Mouse (Mus musculus) forebrain, embryonic 13.5 days (tissue): ENCODE measurements around the gene Pdzd2. TPM values are rescaled to one million over a fixed set of nuclear protein-coding genes. Genes with fewer than 3 reads are reported as not detected.
A peak's percentile ranks its signal among the peaks of the same experiment; 100 is the strongest.

Experiments used
- ATAC-seq: fragments of 200-750 bp; cut with Nextera tagmentation; 2 replicates; pipeline ENCODE4 v1.8.0; 2017
- H3K27ac ChIP-seq: fragments of 300-500 bp; sonication (generic); 2 replicates; pipeline ENCODE4 v1.5.1; 2015; ENCODE audit warnings: inconsistent platforms, mild to moderate bottlenecking, moderate library complexity
- H3K27me3 ChIP-seq: fragments of 300-500 bp; sonication (generic); 2 replicates; pipeline ENCODE4 v1.6.1; 2015; ENCODE audit warnings: mild to moderate bottlenecking, inconsistent platforms
- H3K36me3 ChIP-seq: fragments of 300-500 bp; sonication (generic); 2 replicates; pipeline ENCODE4 v1.6.1; 2015; ENCODE audit warnings: mild to moderate bottlenecking, inconsistent platforms; ENCODE audit not compliant: poor library complexity, severe bottlenecking
- H3K4me1 ChIP-seq: fragments of 300-500 bp; sonication (generic); 2 replicates; pipeline ENCODE4 v1.6.1; 2015; ENCODE audit warnings: inconsistent platforms
- H3K4me2 ChIP-seq: fragments of 300-500 bp; sonication (generic); 2 replicates; pipeline ENCODE4 v1.6.1; 2015; ENCODE audit warnings: inconsistent platforms, mild to moderate bottlenecking, moderate library complexity
- H3K4me3 ChIP-seq: fragments of 300-500 bp; sonication (generic); 2 replicates; pipeline ENCODE4 v1.5.1; 2015; ENCODE audit warnings: mild to moderate bottlenecking, inconsistent platforms
- H3K9ac ChIP-seq: fragments of 300-500 bp; sonication (generic); 2 replicates; pipeline ENCODE4 v1.6.1; 2015; ENCODE audit warnings: mild to moderate bottlenecking, inconsistent platforms
- H3K9me3 ChIP-seq: fragments of 300-500 bp; sonication (generic); replicated peaks from 2 replicates; pipeline ENCODE4 v1.6.1; 2016; ENCODE audit warnings: inconsistent platforms
- WGBS: fragments of 180-500 bp; shearing (Covaris S2); methylation state at CpG from one replicate; pipeline ENCODE4 v1.1.7; 2015; 5-methylcytosine and 5-hydroxymethylcytosine counted together
- polyA plus RNA-seq: library from polyadenylated mRNA; unstranded; fragments of >200 nt; fragmentation: Nextera tagmentation; extraction: Ambion mirVana; gene quantifications from 2 replicates; pipeline ENCODE4 v1.2.1, GENCODE M21; 2015

Gene Pdzd2
- polyA plus RNA-seq, 1 experiment from 2014 or later = 5.5 TPM

DNA sequence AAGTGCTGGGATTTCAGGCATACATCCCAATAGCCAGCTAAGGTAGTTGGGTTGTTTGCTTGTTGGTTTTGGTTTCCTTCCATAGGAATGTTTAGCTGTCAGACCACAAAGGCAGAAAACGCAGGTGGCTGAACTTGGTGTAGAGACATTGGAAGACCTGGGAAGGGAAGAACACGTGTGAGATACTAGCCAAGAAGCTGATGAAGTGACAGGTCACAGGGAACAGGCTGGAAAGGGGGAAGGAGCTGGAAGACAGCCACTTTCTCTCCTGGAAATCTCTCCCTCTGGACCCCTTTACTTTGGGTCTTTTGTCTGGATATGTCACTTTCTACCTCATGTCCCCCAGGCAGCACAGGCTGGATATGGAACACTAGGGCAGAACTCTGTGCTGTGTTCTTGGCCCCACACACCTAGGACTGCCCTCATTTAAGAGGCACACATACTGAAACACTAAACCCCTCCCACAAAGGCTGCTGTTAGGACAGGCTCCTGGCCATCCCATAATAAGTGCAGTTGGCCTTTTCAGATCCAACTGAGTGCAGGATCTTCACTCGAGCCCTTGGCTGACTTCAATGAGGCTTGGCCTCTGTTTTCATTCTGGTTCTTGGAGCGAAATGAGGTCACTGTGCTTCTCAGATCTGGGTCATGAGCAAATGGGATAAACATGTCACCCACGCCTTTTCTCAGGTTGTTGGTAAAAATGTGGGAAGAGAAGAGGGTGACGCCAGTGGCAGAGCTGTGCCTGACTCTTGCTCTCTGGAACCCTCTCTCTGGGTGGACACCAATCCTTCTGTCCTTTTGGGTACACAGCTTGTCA, 17.8 kb downstream of the Pdzd2 start:
- no peak overlapping the region for H3K27ac ChIP-seq
- ATAC-seq = no peak
- WGBS = 79% methylated on average over 6 of the region's 6 CpGs

DNA sequence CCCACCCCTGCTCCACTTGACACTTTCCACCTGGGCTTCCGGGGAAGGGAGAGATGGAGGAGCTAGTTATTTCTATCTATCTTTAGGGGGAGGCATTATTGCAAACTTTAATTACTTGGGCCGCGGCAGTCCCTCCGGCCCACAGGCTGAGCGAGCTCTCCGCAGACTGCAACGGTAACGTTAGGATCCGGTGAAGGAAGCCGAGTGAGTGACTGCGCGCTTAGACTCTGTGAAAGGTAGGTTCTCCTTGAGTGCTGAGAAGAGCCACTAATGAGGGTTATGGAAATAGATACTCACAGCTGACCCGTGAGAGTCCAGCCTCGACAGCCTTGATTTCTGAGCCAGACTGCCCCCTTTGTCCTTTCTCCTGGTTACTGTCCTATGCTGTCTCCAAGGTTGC, 20.9 kb downstream of the Pdzd2 start:
- H3K4me3 ChIP-seq = no peak overlapping the region

More for the DNA sequence above, 17.8 kb downstream of the Pdzd2 start:
- no peak overlapping the region for H3K9ac ChIP-seq
- H3K9me3 ChIP-seq = no peaks in the 10 kb centered on the region
- H3K4me1 ChIP-seq = no peaks in the 10 kb centered on the region
- H3K27me3 ChIP-seq = no peaks in the 10 kb centered on the region
- H3K36me3 ChIP-seq = no peaks in the 10 kb centered on the region
- H3K4me2 ChIP-seq = no peak overlapping the region
- no peak overlapping the region for H3K4me3 ChIP-seq

DNA sequence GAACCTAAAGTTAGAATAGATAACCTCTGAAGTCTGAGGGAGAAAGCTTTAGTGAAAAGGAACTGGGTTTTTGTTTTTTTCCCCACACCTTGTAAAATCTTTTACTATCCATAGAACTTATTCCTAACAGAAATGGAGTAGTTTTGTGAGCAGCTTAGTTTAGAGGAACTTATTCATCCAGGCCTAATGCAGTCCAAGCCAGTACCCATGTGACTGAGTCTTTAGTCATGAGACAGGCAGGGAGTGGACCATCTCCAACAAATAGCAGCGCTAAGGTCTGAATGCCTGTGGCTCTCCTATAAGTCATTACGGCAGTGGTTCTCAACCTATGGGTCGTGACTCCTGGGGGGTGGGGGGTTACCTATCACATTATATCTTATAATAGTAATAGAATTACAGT, 22.3 kb downstream of the Pdzd2 start:
- Histone ChIP-seq H3K4me2 (no peak overlapping the region), H3K27ac (no peak overlapping the region), H3K9ac (no peak overlapping the region), H3K27me3 (no peaks in the 10 kb centered on the region), H3K9me3 (no peaks in the 10 kb centered on the region), H3K36me3 (no peaks in the 10 kb centered on the region), H3K4me1 (no peaks in the 10 kb centered on the region), H3K4me3 (no peak overlapping the region)
- WGBS = 90% methylated on average over 3 of the region's 3 CpGs
- ATAC-seq = no peak

More for the DNA sequence above, 20.9 kb downstream of the Pdzd2 start:
- no peak overlapping the region for H3K4me2 ChIP-seq
- no peak overlapping the region for H3K27ac ChIP-seq
- no peak for ATAC-seq
- H3K36me3 ChIP-seq = no peaks in the 10 kb centered on the region
- H3K9ac ChIP-seq = no peak overlapping the region
- H3K9me3 ChIP-seq = no peaks in the 10 kb centered on the region
- H3K27me3 ChIP-seq = no peaks in the 10 kb centered on the region
- no peaks in the 10 kb centered on the region for H3K4me1 ChIP-seq
- WGBS = 85% methylated on average over 14 of the region's 14 CpGs

DNA sequence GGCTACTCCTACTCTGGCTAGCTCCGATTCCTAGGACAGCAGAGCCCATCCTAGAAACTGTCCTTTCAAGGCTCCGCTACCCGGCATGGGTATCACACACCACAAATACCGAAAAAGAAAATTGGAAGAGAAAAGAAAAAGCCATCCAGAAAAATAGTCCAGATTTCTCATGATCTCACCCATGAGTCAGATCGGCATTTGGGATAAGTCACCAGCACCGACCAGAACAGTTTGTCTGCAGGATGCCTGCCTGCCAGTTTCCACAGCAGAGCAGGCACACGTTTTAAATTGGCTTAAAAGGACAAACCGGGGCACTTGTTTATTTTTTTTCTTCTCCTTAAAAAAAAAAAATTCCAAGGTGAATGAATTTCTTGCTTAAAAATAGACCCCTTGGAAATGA, 22.8 kb downstream of the Pdzd2 start:
- Histone ChIP-seq H3K4me2 (no peak overlapping the region), H3K9ac (no peak overlapping the region), H3K9me3 (no peaks in the 10 kb centered on the region), H3K27me3 (no peaks in the 10 kb centered on the region), H3K4me3 (no peak overlapping the region), H3K36me3 (no peaks in the 10 kb centered on the region), H3K27ac (no peak overlapping the region), H3K4me1 (no peaks in the 10 kb centered on the region)
- WGBS = 88% methylated on average over 8 of the region's 8 CpGs
- ATAC-seq = no peak

DNA sequence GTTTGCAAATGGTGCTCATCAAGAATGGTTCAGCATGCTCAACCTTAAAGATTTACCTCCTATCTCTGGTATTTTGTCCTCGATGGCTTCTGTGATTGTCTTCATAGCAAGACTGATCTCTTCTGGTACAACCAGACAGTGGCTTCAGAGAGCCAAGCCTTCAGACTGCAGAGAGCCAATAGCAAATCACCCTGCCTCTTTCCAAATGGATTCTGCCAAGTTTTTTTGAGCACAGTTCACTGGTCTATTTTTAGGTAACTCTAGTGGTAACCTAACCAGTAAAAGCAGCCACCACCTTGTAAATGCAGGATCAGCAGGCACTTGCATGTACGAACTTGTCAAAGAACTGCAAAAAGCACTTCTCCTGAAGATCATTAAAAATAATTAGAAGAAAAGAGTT, 25.4 kb downstream of the Pdzd2 start:
- Histone ChIP-seq H3K4me2 (no peak overlapping the region), H3K4me1 (no peaks in the 10 kb centered on the region), H3K9me3 (no peaks in the 10 kb centered on the region), H3K9ac (no peak overlapping the region), H3K27me3 (no peaks in the 10 kb centered on the region), H3K27ac (no peak overlapping the region), H3K36me3 (no peaks in the 10 kb centered on the region), H3K4me3 (no peak overlapping the region)
- no peak for ATAC-seq
- 90% methylated on average over 2 of the region's 2 CpGs for WGBS

DNA sequence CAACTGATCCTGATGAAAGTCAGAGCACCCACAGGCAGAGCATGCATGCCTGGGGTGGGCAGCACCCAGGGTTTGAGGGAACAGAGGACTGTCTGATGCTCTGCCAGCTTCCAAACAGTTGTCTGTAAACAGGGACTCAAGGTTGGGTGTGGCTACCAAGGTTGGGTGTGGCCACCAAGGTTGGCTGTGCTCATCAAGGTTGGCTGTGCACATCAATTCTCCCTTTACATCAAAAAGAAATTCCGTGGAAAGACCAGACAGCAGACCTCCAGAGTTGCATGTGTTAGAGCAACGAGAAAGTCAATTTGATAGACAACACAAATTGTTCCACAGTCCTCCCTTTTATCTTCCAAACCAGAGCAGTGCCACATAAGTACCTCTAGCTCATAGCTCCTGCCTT, 26.5 kb downstream of the Pdzd2 start:
- no peak for ATAC-seq
- H3K4me3 ChIP-seq = no peak overlapping the region
- WGBS = 86% methylated on average over 2 of the region's 2 CpGs
- H3K4me2 ChIP-seq = no peak overlapping the region
- H3K36me3 ChIP-seq = no peaks in the 10 kb centered on the region
- no peak overlapping the region for H3K27ac ChIP-seq
- no peak overlapping the region for H3K9ac ChIP-seq
- H3K4me1 ChIP-seq = no peaks in the 10 kb centered on the region
- no peaks in the 10 kb centered on the region for H3K27me3 ChIP-seq
- no peaks in the 10 kb centered on the region for H3K9me3 ChIP-seq

DNA sequence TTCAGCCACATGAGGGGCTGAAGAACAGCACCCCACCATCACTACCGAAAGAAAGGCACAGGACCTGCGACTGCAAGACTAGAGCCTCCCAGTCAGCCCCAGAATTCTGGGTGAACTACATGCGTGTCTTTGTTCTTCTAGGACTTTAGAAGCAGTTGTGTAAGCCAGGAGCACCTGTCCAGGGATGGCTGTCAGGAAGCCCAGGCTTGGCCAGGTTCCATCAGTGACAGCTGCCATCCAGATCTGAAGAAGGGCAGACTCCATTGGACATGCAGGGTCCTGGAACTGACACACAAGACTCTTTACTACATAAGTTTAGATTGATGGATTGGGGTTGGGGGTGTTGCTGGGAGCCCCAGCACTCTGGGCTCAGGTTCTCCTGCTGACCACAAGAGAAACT, 29.7 kb downstream of the Pdzd2 start:
- no peak for ATAC-seq

DNA sequence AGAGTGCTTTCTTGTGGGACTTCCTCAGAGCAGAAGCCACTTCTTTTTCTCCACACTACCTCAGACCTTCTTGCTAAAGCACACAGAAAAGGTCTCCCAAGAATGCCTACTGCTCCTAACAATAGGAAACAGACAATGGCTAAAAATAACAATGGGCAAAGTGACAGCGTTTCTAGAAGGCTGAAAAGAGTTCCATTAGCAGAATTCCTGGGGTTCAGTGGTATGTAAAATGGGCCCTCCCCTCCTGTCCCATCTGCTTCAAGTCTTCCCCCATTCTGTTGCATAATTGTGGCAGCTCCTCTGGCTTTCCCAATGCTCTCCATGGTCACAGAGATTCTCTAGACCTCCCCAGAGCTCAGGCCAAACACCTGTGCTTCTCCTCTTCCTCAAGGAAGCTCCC, 31.4 kb downstream of the Pdzd2 start:
- Histone ChIP-seq H3K4me3 (no peak overlapping the region), H3K36me3 (no peaks in the 10 kb centered on the region), H3K9me3 (no peaks in the 10 kb centered on the region), H3K9ac (no peak overlapping the region), H3K27ac (no peak overlapping the region), H3K27me3 (no peaks in the 10 kb centered on the region), H3K4me2 (no peak overlapping the region), H3K4me1 (no peaks in the 10 kb centered on the region)
- no peak for ATAC-seq
- WGBS = 0% methylated on average over 1 of the region's 1 CpGs

More for the DNA sequence above, 29.7 kb downstream of the Pdzd2 start:
- Histone ChIP-seq H3K4me2 (no peak overlapping the region), H3K9me3 (no peaks in the 10 kb centered on the region), H3K9ac (no peak overlapping the region), H3K27ac (no peak overlapping the region), H3K36me3 (no peaks in the 10 kb centered on the region), H3K4me3 (no peak overlapping the region), H3K4me1 (no peaks in the 10 kb centered on the region), H3K27me3 (no peaks in the 10 kb centered on the region)
- WGBS = 92% methylated on average over 3 of the region's 3 CpGs

DNA sequence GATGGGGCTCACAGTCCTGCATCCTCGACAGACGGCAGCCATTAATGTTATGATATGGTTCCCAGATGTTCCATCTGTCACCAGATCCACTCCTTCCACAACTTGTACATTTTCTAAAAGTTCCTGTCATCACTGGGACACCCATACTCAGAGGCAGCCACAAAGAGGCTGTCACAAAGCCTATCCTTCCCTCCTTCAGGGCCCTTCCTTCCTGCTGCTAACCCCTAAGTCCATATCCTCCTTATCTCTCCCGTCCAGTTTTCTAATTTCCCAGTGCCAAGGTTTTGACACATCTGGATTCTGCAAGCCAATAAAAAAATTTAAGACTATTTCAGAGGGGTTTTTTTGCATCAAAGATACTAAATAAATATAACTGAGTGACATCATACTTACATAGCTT, 32.8 kb downstream of the Pdzd2 start:
- Histone ChIP-seq H3K4me2 (no peak overlapping the region), H3K4me3 (no peak overlapping the region), H3K9me3 (no peaks in the 10 kb centered on the region), H3K36me3 (no peaks in the 10 kb centered on the region), H3K4me1 (no peaks in the 10 kb centered on the region), H3K9ac (no peak overlapping the region), H3K27ac (no peak overlapping the region), H3K27me3 (no peaks in the 10 kb centered on the region)
- 88% methylated on average over 3 of the region's 3 CpGs for WGBS
- no peak for ATAC-seq

DNA sequence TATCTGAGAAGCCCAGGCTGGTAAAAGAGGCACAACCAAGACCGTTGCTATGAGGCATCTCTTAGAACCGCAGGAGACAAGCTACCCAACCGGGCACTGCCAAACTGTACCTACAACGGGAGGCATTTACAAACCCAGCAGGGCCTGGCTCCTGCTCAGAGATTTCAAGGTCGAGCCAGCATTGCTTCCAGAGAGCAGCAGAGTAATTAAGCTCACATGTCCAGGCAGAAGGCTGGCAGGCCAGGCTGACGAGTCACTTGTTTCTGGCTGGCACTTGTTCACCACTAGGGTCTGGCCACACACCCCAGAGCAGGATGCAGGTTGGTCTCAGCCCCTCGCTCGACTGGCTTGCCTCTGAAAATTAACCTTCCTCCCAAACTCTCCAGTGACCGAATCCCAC, 39.4 kb downstream of the Pdzd2 start:
- peak; percentile 33; the same call in 1 of the 2 replicates for ATAC-seq
- peaks cover 6% of the 10 kb centered on the region for H3K4me1 ChIP-seq

DNA sequence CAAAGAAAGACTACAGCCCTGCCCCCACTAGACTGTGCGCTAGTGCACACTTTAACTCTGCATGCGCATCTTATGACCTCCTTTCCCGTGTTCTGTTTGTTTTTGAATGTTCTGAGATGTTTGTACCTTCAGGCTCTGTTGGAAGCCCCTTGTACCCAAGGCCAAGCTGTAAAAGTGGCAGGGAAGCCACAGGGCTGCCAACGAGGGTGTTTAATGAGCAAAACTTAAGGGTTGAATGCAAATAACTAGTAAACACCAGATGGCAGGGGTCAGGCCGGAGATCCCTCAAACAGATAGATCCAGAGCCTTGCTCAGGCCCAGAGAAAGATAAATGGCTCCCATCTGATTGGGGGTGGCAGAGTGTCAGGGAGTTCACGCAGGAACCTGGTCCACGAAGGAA, 42.0 kb downstream of the Pdzd2 start:
- ATAC-seq = 0 out of 2 replicates have a peak, but pooled peaks have one; percentile 24
- WGBS = 60% methylated on average over 7 of the region's 7 CpGs
- H3K4me1 ChIP-seq = peaks cover 6% of the 10 kb centered on the region

More for the DNA sequence above, 39.4 kb downstream of the Pdzd2 start:
- Histone ChIP-seq H3K27me3 (no peaks in the 10 kb centered on the region), H3K9ac (no peak overlapping the region), H3K4me3 (no peak overlapping the region), H3K36me3 (no peaks in the 10 kb centered on the region), H3K27ac (no peak overlapping the region), H3K4me2 (no peak overlapping the region), H3K9me3 (no peaks in the 10 kb centered on the region)
- WGBS = 48% methylated on average over 9 of the region's 9 CpGs

DNA sequence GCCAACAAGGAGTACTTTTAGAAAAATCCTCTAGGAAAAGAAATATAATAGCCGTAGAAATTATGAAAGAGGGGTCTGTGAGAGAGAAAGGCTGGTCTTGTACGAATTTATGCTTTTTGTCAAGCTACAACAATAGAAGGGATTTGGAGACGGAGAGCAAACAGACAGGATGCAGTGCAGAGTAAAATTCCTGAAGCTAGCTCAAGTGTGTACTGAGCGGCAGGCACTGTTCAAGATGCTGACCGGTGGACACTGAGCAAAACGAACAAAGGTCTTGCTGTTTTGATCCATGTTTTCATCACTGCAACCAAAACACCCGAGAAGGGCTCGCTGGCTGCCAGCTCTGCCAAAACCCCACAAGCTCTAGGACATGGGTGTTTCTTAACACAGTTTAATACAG, 42.8 kb downstream of the Pdzd2 start:
- no peak for ATAC-seq
- H3K27me3 ChIP-seq = no peaks in the 10 kb centered on the region
- H3K9ac ChIP-seq = no peak overlapping the region
- H3K36me3 ChIP-seq = no peaks in the 10 kb centered on the region
- H3K4me3 ChIP-seq = no peak overlapping the region
- no peak overlapping the region for H3K4me2 ChIP-seq
- no peak overlapping the region for H3K27ac ChIP-seq
- H3K4me1 ChIP-seq = peaks cover 6% of the 10 kb centered on the region
- H3K9me3 ChIP-seq = no peaks in the 10 kb centered on the region
- WGBS = 25% methylated on average over 8 of the region's 8 CpGs

More for the DNA sequence above, 42.0 kb downstream of the Pdzd2 start:
- Histone ChIP-seq H3K27ac (no peak overlapping the region), H3K9ac (no peak overlapping the region), H3K4me2 (no peak overlapping the region), H3K27me3 (no peaks in the 10 kb centered on the region), H3K9me3 (no peaks in the 10 kb centered on the region), H3K36me3 (no peaks in the 10 kb centered on the region), H3K4me3 (no peak overlapping the region)
